Mouse (Mus musculus): ENCODE measurements around the gene Exosc8. TPM values are rescaled to one million over a fixed set of nuclear protein-coding genes. Genes with fewer than 3 reads are reported as not detected.

Exosc8 gene
- polyA plus RNA-seq, 1 experiment from 2014 or later: 91.2 TPM

- WGBS: 0% methylated on average over 8 of the region's 8 CpGs
These were observed 42.2 kb downstream of the Exosc8 start for GRCm38 (mm10) chr3:54693056-54693415.

GRCm38 (mm10) chr3:54692202-54693055, 42.8 kb downstream of the Exosc8 start, which contains the start of gene Supt20:
Gene Supt20, plus strand, starts transcription at chr3:54692807.
- peak within 1 kb of the TSS; percentile 77 for H3K27ac ChIP-seq (replicated peaks)
- 2% methylated on average over 65 of the region's 65 CpGs for WGBS
- no peaks in the 10 kb centered on the region for H3K27me3 ChIP-seq
- peaks cover 15% of the 10 kb centered on the region for H3K4me1 ChIP-seq
- peak; percentile 99 for ATAC-seq (replicated peaks)
- H3K4me3 ChIP-seq: peak within 1 kb of the TSS; percentile 72
- H3K9me3 ChIP-seq: no peaks in the 10 kb centered on the region
- H3K4me2 ChIP-seq (replicated peaks): peak within 1 kb of the TSS; percentile 77
- peak within 1 kb of the TSS; percentile 62 for H3K9ac ChIP-seq (replicated peaks)
- peaks cover 12% of the 10 kb centered on the region for H3K36me3 ChIP-seq

More at GRCm38 (mm10) chr3:54693056-54693415, 42.2 kb downstream of the Exosc8 start:
- ATAC-seq (replicated peaks): no peak
- no peaks in the 10 kb centered on the region for H3K9me3 ChIP-seq
- H3K4me1 ChIP-seq: peaks cover 15% of the 10 kb centered on the region
- H3K9ac ChIP-seq (replicated peaks): peak overlapping the region; percentile 62
- peak overlapping the region; percentile 77 for H3K27ac ChIP-seq (replicated peaks)
- H3K36me3 ChIP-seq: peaks cover 12% of the 10 kb centered on the region
- peak overlapping the region; percentile 72 for H3K4me3 ChIP-seq
- H3K27me3 ChIP-seq: no peaks in the 10 kb centered on the region
- peak overlapping the region; percentile 51 for H3K4me2 ChIP-seq (replicated peaks)

- no peaks in the 10 kb centered on the region for H3K9me3 ChIP-seq
- no peak overlapping the region for H3K4me3 ChIP-seq
- WGBS: 60% methylated on average over 2 of the region's 2 CpGs
- no peaks in the 10 kb centered on the region for H3K36me3 ChIP-seq
- H3K27ac ChIP-seq (replicated peaks): no peak overlapping the region
- no peak for ATAC-seq (replicated peaks)
- no peak overlapping the region for H3K4me2 ChIP-seq (replicated peaks)
- no peaks in the 10 kb centered on the region for H3K27me3 ChIP-seq
- H3K4me1 ChIP-seq: peaks cover 6% of the 10 kb centered on the region
- no peak overlapping the region for H3K9ac ChIP-seq (replicated peaks)
These were observed 46.1 kb downstream of the Exosc8 start for GRCm38 (mm10) chr3:54689091-54689490.

GRCm38 (mm10) chr3:54687245-54687644, 47.9 kb downstream of the Exosc8 start:
- H3K36me3 ChIP-seq: no peaks in the 10 kb centered on the region
- no peak for ATAC-seq (replicated peaks)
- H3K4me1 ChIP-seq: peaks cover 3% of the 10 kb centered on the region
- WGBS: 58% methylated on average over 2 of the region's 2 CpGs
- H3K27ac ChIP-seq (replicated peaks): no peak overlapping the region
- no peak overlapping the region for H3K9ac ChIP-seq (replicated peaks)
- H3K9me3 ChIP-seq: no peaks in the 10 kb centered on the region
- H3K4me3 ChIP-seq: no peak overlapping the region
- no peaks in the 10 kb centered on the region for H3K27me3 ChIP-seq
- H3K4me2 ChIP-seq (replicated peaks): no peak overlapping the region

- H3K9ac ChIP-seq (replicated peaks): no peak overlapping the region
- ATAC-seq (replicated peaks): no peak
- 96% methylated on average over 3 of the region's 3 CpGs for WGBS
- no peak overlapping the region for H3K4me2 ChIP-seq (replicated peaks)
- H3K27me3 ChIP-seq: no peaks in the 10 kb centered on the region
- no peaks in the 10 kb centered on the region for H3K4me1 ChIP-seq
- no peak overlapping the region for H3K4me3 ChIP-seq
- H3K36me3 ChIP-seq: no peaks in the 10 kb centered on the region
- H3K27ac ChIP-seq (replicated peaks): no peak overlapping the region
- no peaks in the 10 kb centered on the region for H3K9me3 ChIP-seq
These were observed 50.0 kb downstream of the Exosc8 start for GRCm38 (mm10) chr3:54685202-54685601.

- H3K9me3 ChIP-seq: no peaks in the 10 kb centered on the region
- H3K4me2 ChIP-seq (replicated peaks): no peak overlapping the region
- WGBS: 73% methylated on average over 6 of the region's 6 CpGs
- no peaks in the 10 kb centered on the region for H3K27me3 ChIP-seq
- H3K9ac ChIP-seq (replicated peaks): no peak overlapping the region
- no peak overlapping the region for H3K4me3 ChIP-seq
- H3K4me1 ChIP-seq: no peaks in the 10 kb centered on the region
- no peak overlapping the region for H3K27ac ChIP-seq (replicated peaks)
- no peak for ATAC-seq (replicated peaks)
- no peaks in the 10 kb centered on the region for H3K36me3 ChIP-seq
These were observed 53.6 kb downstream of the Exosc8 start for GRCm38 (mm10) chr3:54681310-54682204.

Other genes starting within 250 kb of the Exosc8 start
- 102 and 105 TPM in 2 replicates for gene Supt20, start 42.6 kb downstream of the Exosc8 start, polyA plus RNA-seq (2015; fragmentation: Nextera tagmentation; extraction: Ambion mirVana)
- 0.51 and 0.56 TPM in 2 replicates for gene Gm21958, start 21.0 kb downstream of the Exosc8 start, polyA plus RNA-seq (2015; fragmentation: Nextera tagmentation; extraction: Ambion mirVana)
- 51.1 and 51.6 TPM in 2 replicates for gene Alg5, start 146 bp upstream of the Exosc8 start, polyA plus RNA-seq (2015; fragmentation: Nextera tagmentation; extraction: Ambion mirVana)
- 0.17 and 0.25 TPM in 2 replicates for gene Smad9, start 20.2 kb upstream of the Exosc8 start, polyA plus RNA-seq (2015; fragmentation: Nextera tagmentation; extraction: Ambion mirVana)
- 39.0 and 45.7 TPM in 2 replicates for gene Rfxap, start 72.4 kb upstream of the Exosc8 start, polyA plus RNA-seq (2015; fragmentation: Nextera tagmentation; extraction: Ambion mirVana)
- 1.1 and 1.3 TPM in 2 replicates for gene Sertm1, start 180.5 kb upstream of the Exosc8 start, polyA plus RNA-seq (2015; fragmentation: Nextera tagmentation; extraction: Ambion mirVana)